Mouse (Mus musculus): ENCODE measurements around the gene Atg101. TPM values are rescaled to one million over a fixed set of nuclear protein-coding genes. Genes with fewer than 3 reads are reported as not detected.

Gene Atg101
- polyA plus RNA-seq, 1 experiment from 2014 or later = 31.7 TPM

- H3K4me3 ChIP-seq (replicated peaks) = no peak overlapping the region
- peaks cover 29% of the 10 kb centered on the region for H3K27me3 ChIP-seq
- H3K36me3 ChIP-seq = no peaks in the 10 kb centered on the region
- H3K27ac ChIP-seq = no peak overlapping the region
- ATAC-seq (ENCODE audit: low read depth) (no peak), DNase-seq (no peak)
- no peak overlapping the region for H3K4me2 ChIP-seq
- WGBS (ENCODE audit: insufficient replicate concordance) = 77% methylated on average over 15 of the region's 15 CpGs
- H3K4me1 ChIP-seq (replicated peaks) = peaks cover 7% of the 10 kb centered on the region; the same call in 1 of the 2 replicates
- H3K9me3 ChIP-seq (replicated peaks) = no peaks in the 10 kb centered on the region
- no peak overlapping the region for H3K9ac ChIP-seq
Observed at GRCm38 (mm10) chr15:101271513-101271912, 12.6 kb upstream of the Atg101 start.

- WGBS (ENCODE audit: insufficient replicate concordance) = 26% methylated on average over 6 of the region's 6 CpGs
- ATAC-seq (ENCODE audit: low read depth) (no peak), DNase-seq (no peak)
- no peaks in the 10 kb centered on the region for H3K4me1 ChIP-seq (replicated peaks)
- no peak overlapping the region for H3K4me2 ChIP-seq
- H3K4me3 ChIP-seq (replicated peaks) = no peak overlapping the region
- H3K9ac ChIP-seq = no peak overlapping the region
- H3K27ac ChIP-seq = no peak overlapping the region
- no peaks in the 10 kb centered on the region for H3K36me3 ChIP-seq
- H3K9me3 ChIP-seq (replicated peaks) = no peaks in the 10 kb centered on the region
- 0 out of 2 replicates have a peak, but pooled peaks cover 2% of the 10 kb centered on the region for H3K27me3 ChIP-seq
Observed at GRCm38 (mm10) chr15:101274380-101274779, 9.7 kb upstream of the Atg101 start.

GRCm38 (mm10) chr15:101277351-101277899 lies 6.6 kb upstream of the Atg101 start:
- Histone ChIP-seq H3K9ac (no peak overlapping the region), H3K4me2 (no peak overlapping the region), H3K27me3 (no peaks in the 10 kb centered on the region), H3K36me3 (no peaks in the 10 kb centered on the region), H3K4me1 (replicated peaks) (no peaks in the 10 kb centered on the region), H3K4me3 (replicated peaks) (no peak overlapping the region), H3K27ac (no peak overlapping the region), H3K9me3 (replicated peaks) (no peaks in the 10 kb centered on the region)
- no peak for ATAC-seq (ENCODE audit: low read depth)
- no peak for DNase-seq
- 69% methylated on average over 11 of the region's 11 CpGs for WGBS (ENCODE audit: insufficient replicate concordance)

- Histone ChIP-seq H3K4me1 (replicated peaks) (peaks cover 4% of the 10 kb centered on the region), H3K27ac (no peak overlapping the region), H3K4me2 (no peak overlapping the region), H3K4me3 (replicated peaks) (no peak overlapping the region), H3K9ac (no peak overlapping the region), H3K27me3 (no peaks in the 10 kb centered on the region), H3K36me3 (no peaks in the 10 kb centered on the region), H3K9me3 (replicated peaks) (no peaks in the 10 kb centered on the region)
- ATAC-seq (ENCODE audit: low read depth) = no peak
- WGBS (ENCODE audit: insufficient replicate concordance) = 56% methylated on average over 5 of the region's 5 CpGs
- DNase-seq = no peak
Observed at GRCm38 (mm10) chr15:101278589-101278988, 5.5 kb upstream of the Atg101 start.

GRCm38 (mm10) chr15:101279430-101279999 lies 4.6 kb upstream of the Atg101 start:
- 58% methylated on average over 12 of the region's 12 CpGs for WGBS (ENCODE audit: insufficient replicate concordance)
- Histone ChIP-seq H3K4me2 (no peak overlapping the region), H3K9ac (no peak overlapping the region), H3K27ac (no peak overlapping the region), H3K36me3 (no peaks in the 10 kb centered on the region), H3K4me3 (replicated peaks) (no peak overlapping the region), H3K9me3 (replicated peaks) (no peaks in the 10 kb centered on the region), H3K27me3 (no peaks in the 10 kb centered on the region), H3K4me1 (replicated peaks) (peaks cover 6% of the 10 kb centered on the region)
- no peak for DNase-seq
- no peak for ATAC-seq (ENCODE audit: low read depth)

- ATAC-seq (ENCODE audit: low read depth) (no peak), DNase-seq (no peak)
- H3K4me1 ChIP-seq (replicated peaks) = peaks cover 28% of the 10 kb centered on the region
- H3K9ac ChIP-seq = no peak overlapping the region
- no peak overlapping the region for H3K4me2 ChIP-seq
- WGBS (ENCODE audit: insufficient replicate concordance) = 47% methylated on average over 5 of the region's 5 CpGs
- H3K4me3 ChIP-seq (replicated peaks) = no peak overlapping the region
- no peaks in the 10 kb centered on the region for H3K9me3 ChIP-seq (replicated peaks)
- H3K36me3 ChIP-seq = peaks cover 14% of the 10 kb centered on the region
- no peaks in the 10 kb centered on the region for H3K27me3 ChIP-seq
- H3K27ac ChIP-seq = no peak overlapping the region
Observed at GRCm38 (mm10) chr15:101282471-101282870, 1.6 kb upstream of the Atg101 start.

- 2% methylated on average over 26 of the region's 26 CpGs for WGBS (ENCODE audit: insufficient replicate concordance)
- DNase-seq (peak; percentile 44), ATAC-seq (ENCODE audit: low read depth) (no peak)
- H3K4me2 ChIP-seq = peak overlapping the region; percentile 88
- peak overlapping the region; percentile 89 for H3K9ac ChIP-seq
- H3K36me3 ChIP-seq = peaks cover 22% of the 10 kb centered on the region
- no peaks in the 10 kb centered on the region for H3K9me3 ChIP-seq (replicated peaks)
- no peaks in the 10 kb centered on the region for H3K27me3 ChIP-seq
- peak overlapping the region; percentile 90 for H3K4me3 ChIP-seq (replicated peaks)
- H3K4me1 ChIP-seq (replicated peaks) = peaks cover 28% of the 10 kb centered on the region
- peak overlapping the region; percentile 49 for H3K27ac ChIP-seq
Observed at GRCm38 (mm10) chr15:101283183-101283910, 725 bp upstream of the Atg101 start.

GRCm38 (mm10) chr15:101286129-101286770 lies 2.2 kb downstream of the Atg101 start:
- Histone ChIP-seq H3K9me3 (replicated peaks) (no peaks in the 10 kb centered on the region), H3K27me3 (no peaks in the 10 kb centered on the region), H3K27ac (no peak overlapping the region), H3K9ac (no peak overlapping the region), H3K4me1 (replicated peaks) (peaks cover 28% of the 10 kb centered on the region), H3K4me3 (replicated peaks) (no peak overlapping the region), H3K4me2 (no peak overlapping the region), H3K36me3 (peaks cover 50% of the 10 kb centered on the region)
- DNase-seq (no peak), ATAC-seq (ENCODE audit: low read depth) (no peak)
- WGBS (ENCODE audit: insufficient replicate concordance) = 63% methylated on average over 9 of the region's 9 CpGs

GRCm38 (mm10) chr15:101287361-101287760 lies 3.3 kb downstream of the Atg101 start:
- peaks cover 56% of the 10 kb centered on the region for H3K36me3 ChIP-seq
- WGBS (ENCODE audit: insufficient replicate concordance) = 80% methylated on average over 6 of the region's 6 CpGs
- H3K9me3 ChIP-seq (replicated peaks) = no peaks in the 10 kb centered on the region
- H3K4me1 ChIP-seq (replicated peaks) = peaks cover 28% of the 10 kb centered on the region
- no peaks in the 10 kb centered on the region for H3K27me3 ChIP-seq
- no peak overlapping the region for H3K9ac ChIP-seq
- no peak overlapping the region for H3K4me3 ChIP-seq (replicated peaks)
- ATAC-seq (ENCODE audit: low read depth) = no peak
- no peak for DNase-seq
- H3K27ac ChIP-seq = no peak overlapping the region
- no peak overlapping the region for H3K4me2 ChIP-seq

- Histone ChIP-seq H3K9ac (no peak overlapping the region), H3K36me3 (peaks cover 56% of the 10 kb centered on the region), H3K4me2 (no peak overlapping the region), H3K4me1 (replicated peaks) (peaks cover 13% of the 10 kb centered on the region), H3K9me3 (replicated peaks) (no peaks in the 10 kb centered on the region), H3K27me3 (no peaks in the 10 kb centered on the region), H3K27ac (no peak overlapping the region), H3K4me3 (replicated peaks) (no peak overlapping the region)
- 84% methylated on average over 15 of the region's 15 CpGs for WGBS (ENCODE audit: insufficient replicate concordance)
- no peak for DNase-seq
- ATAC-seq (ENCODE audit: low read depth) = no peak
Observed at GRCm38 (mm10) chr15:101290354-101290753, 6.3 kb downstream of the Atg101 start.

- H3K27me3 ChIP-seq = no peaks in the 10 kb centered on the region
- H3K36me3 ChIP-seq = peaks cover 47% of the 10 kb centered on the region
- no peak overlapping the region for H3K27ac ChIP-seq
- no peak overlapping the region for H3K9ac ChIP-seq
- no peak overlapping the region for H3K4me2 ChIP-seq
- H3K4me1 ChIP-seq (replicated peaks) = no peaks in the 10 kb centered on the region
- H3K9me3 ChIP-seq (replicated peaks) = no peaks in the 10 kb centered on the region
- ATAC-seq (ENCODE audit: low read depth) = no peak
- H3K4me3 ChIP-seq (replicated peaks) = no peak overlapping the region
- 64% methylated on average over 3 of the region's 3 CpGs for WGBS (ENCODE audit: insufficient replicate concordance)
- no peak for DNase-seq
Observed at GRCm38 (mm10) chr15:101292012-101292411, 7.9 kb downstream of the Atg101 start.
